Mouse (Mus musculus) liver, embryonic 12.5 days (tissue): ENCODE data around the gene Ptpre. TPM values are rescaled to one million over a fixed set of nuclear protein-coding genes. Genes with fewer than 3 reads are reported as not detected.
"Not testable (repeated sequence)": the region's sequence is repeated elsewhere in the genome, so short reads cannot be mapped to it uniquely, and the experiment has no call there.

Experiments used
- ATAC-seq: fragments of 200-750 bp; cut with Nextera tagmentation; 2 replicates; pipeline ENCODE4 v1.8.0; 2017; ENCODE audit warnings: moderate number of reproducible peaks, mild to moderate bottlenecking, moderate library complexity
- H3K27ac ChIP-seq: fragments of 300-500 bp; sonication (generic); 2 replicates; pipeline ENCODE4 v1.5.1; 2016; ENCODE audit warnings: mild to moderate bottlenecking
- H3K27me3 ChIP-seq: fragments of 300-500 bp; sonication (generic); replicated peaks from 2 replicates; pipeline ENCODE4 v1.6.1; 2016; ENCODE audit warnings: mild to moderate bottlenecking, moderate library complexity
- H3K36me3 ChIP-seq: fragments of 300-500 bp; sonication (generic); 2 replicates; pipeline ENCODE4 v1.6.1; 2016; ENCODE audit warnings: mild to moderate bottlenecking, moderate library complexity
- H3K4me1 ChIP-seq: fragments of 300-500 bp; sonication (generic); 2 replicates; pipeline ENCODE4 v1.6.1; 2016
- H3K4me2 ChIP-seq: fragments of 300-500 bp; sonication (generic); 2 replicates; pipeline ENCODE4 v1.6.1; 2016; ENCODE audit warnings: mild to moderate bottlenecking, moderate library complexity
- H3K4me3 ChIP-seq: fragments of 300-500 bp; sonication (generic); 2 replicates; pipeline ENCODE4 v1.5.1; 2016; ENCODE audit warnings: mild to moderate bottlenecking, moderate library complexity
- H3K9ac ChIP-seq: fragments of 300-500 bp; sonication (generic); 2 replicates; pipeline ENCODE4 v1.6.1; 2016; ENCODE audit warnings: mild to moderate bottlenecking, moderate library complexity
- H3K9me3 ChIP-seq: fragments of 300-500 bp; sonication (generic); replicated peaks from 2 replicates; pipeline ENCODE4 v1.6.1; 2016; ENCODE audit warnings: mild to moderate bottlenecking, moderate library complexity
- WGBS: fragments of 180-500 bp; shearing (Covaris S2); methylation state at CpG from one replicate; pipeline ENCODE4 v1.1.7; 2016; ENCODE audit not compliant: insufficient replicate concordance; 5-methylcytosine and 5-hydroxymethylcytosine counted together
- polyA plus RNA-seq: library from polyadenylated mRNA; unstranded; fragments of >200 nt; fragmentation: Nextera tagmentation; extraction: Ambion mirVana; gene quantifications from 2 replicates; pipeline ENCODE4 v1.2.1, GENCODE M21; 2016

Ptpre gene
- polyA plus RNA-seq = 4.6 and 6.0 TPM in 2 replicates

DNA sequence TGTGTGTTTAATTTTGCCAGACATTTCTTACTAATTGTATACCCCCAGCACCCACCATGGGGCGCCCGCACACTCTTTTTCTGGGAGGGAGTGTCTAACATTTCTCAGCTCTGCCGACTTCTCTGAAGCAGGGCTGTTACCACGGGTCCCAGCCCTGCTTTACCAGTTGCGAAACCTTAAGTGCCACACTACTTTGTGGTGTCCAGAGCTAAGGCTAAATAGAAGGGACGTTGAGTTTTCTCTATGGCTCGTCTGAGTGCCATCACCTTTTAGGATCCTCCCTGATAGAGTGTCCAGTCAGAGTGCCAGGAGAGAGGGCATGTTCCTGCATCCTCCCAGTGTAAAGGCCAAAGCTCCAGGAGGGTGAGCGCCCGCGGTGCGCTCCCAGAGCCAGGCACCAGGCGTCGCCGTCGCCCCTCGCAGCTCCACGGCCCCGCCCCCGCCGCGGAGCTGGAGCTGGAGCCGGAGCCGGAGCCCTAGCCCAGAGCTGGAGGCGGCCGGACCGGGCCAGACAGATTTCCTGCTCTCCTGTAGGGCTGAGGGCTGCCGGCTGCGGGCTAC lies at the start of gene Ptpre:
Gene Ptpre, plus strand, starts transcription at position 141 of the 561 bp plus-strand sequence.
- Histone ChIP-seq H3K9me3 (no peaks in the 10 kb centered on the region), H3K4me2 (peak within 1 kb of the TSS; percentile 94), H3K27ac (peak within 1 kb of the TSS; percentile 1; the same call in 1 of the 2 replicates), H3K4me3 (peak within 1 kb of the TSS; percentile 71), H3K36me3 (no peaks in the 10 kb centered on the region), H3K4me1 (peaks cover 43% of the 10 kb centered on the region), H3K27me3 (peaks cover 9% of the 10 kb centered on the region; the same call in 1 of the 2 replicates), H3K9ac (peak within 1 kb of the TSS; percentile 72)
- ATAC-seq = peak; percentile 90
- WGBS = 1% methylated on average over 28 of the region's 28 CpGs

DNA sequence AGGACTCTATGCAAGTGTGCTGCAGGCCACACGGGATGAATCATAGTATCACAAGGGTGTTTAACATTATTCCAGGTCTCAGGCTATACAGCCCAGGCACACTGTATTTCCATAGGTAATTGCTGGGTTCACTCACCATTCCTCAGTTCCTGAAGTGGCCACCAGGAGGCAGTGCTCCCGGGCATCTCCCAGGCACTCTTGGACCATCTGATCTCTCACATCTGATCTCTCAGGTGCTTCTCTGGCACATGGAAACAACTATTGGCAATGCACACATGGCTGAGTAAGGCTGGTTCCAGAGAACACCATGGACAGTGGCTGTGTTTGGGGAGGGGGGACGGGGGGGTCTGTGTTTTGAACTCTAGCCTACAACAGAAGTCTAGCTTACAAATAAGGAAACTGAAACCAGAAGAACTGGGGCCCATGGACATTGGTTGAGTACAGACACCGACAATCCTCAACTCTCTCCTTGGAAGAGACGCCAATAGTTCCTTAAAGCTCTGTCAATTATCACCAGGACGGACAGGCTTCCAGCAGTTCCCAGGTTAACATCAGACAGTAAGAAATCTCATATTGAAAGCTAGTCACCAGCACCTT lies 49.0 kb upstream of the Ptpre start:
- ATAC-seq = no peak
- 53% methylated on average over 6 of the region's 6 CpGs for WGBS
- no peaks in the 10 kb centered on the region for H3K4me1 ChIP-seq
- no peak overlapping the region for H3K4me3 ChIP-seq
- no peak overlapping the region for H3K9ac ChIP-seq
- H3K9me3 ChIP-seq = no peaks in the 10 kb centered on the region
- no peak overlapping the region for H3K4me2 ChIP-seq
- no peaks in the 10 kb centered on the region for H3K36me3 ChIP-seq
- no peak overlapping the region for H3K27ac ChIP-seq
- peaks cover 33% of the 10 kb centered on the region for H3K27me3 ChIP-seq

DNA sequence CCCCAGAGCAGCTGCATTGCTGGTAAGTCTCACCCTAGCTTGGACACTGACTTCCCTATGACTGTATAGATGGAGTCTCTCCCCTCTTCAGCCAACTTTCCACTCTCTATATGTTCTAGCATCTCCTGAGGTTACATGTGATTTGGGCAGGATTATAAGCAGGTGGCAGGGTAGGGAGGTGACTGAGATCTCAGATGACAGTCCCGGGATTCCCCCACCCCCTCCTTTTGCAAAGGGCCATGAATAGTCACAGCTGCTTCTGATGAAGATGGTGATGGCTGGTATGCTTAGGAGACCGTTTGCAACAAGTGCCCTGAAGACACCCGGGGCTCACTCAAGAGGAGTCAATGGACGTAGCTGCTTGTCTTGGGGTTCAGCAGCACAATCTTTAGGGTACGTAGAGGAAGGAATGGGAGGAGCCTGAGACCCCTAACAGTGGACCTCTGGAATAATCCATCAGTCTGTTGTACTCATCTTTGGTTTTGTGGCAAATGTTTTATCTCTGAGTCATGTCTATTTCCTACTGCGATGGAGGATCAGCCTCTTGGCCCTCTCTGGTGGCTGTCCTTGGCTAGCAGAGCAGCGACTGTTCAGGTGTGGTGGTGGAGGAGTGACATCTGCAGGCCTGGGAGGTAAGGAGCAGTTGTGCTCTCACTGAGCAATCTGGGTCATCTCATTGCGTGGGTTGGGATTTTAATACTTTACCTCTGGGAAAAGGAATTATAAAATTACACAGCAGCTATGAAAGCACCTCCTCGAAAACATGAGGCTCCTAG lies 47.4 kb upstream of the Ptpre start:
- Histone ChIP-seq H3K4me1 (no peaks in the 10 kb centered on the region), H3K36me3 (no peaks in the 10 kb centered on the region), H3K9ac (no peak overlapping the region), H3K4me3 (no peak overlapping the region), H3K27me3 (peaks cover 21% of the 10 kb centered on the region), H3K27ac (no peak overlapping the region), H3K4me2 (no peak overlapping the region), H3K9me3 (no peaks in the 10 kb centered on the region)
- ATAC-seq = no peak
- 66% methylated on average over 9 of the region's 9 CpGs for WGBS

DNA sequence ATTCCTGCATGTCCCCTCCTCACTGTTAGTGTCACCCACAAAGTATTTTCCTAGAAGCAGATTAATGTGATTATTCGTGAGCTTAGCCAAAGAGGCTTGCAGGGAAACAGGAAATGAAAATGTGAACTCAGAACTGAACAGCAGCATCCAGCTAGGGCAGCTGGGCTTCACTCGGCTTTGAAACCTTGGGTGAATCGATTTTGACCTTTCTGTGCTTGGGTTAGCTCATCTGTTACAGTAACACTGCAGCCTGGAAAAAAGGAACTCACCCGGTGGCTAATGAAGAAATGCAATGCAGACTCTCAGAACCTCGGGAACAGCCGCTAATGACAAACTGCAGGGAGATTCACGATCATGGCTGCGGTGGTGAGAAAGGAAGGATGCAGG lies 46.8 kb upstream of the Ptpre start:
- WGBS = 50% methylated on average over 8 of the region's 8 CpGs
- Histone ChIP-seq H3K9me3 (no peaks in the 10 kb centered on the region), H3K27ac (no peak overlapping the region), H3K9ac (no peak overlapping the region), H3K4me2 (no peak overlapping the region), H3K27me3 (peaks cover 17% of the 10 kb centered on the region), H3K4me3 (no peak overlapping the region), H3K4me1 (no peaks in the 10 kb centered on the region), H3K36me3 (no peaks in the 10 kb centered on the region)
- ATAC-seq = no peak

DNA sequence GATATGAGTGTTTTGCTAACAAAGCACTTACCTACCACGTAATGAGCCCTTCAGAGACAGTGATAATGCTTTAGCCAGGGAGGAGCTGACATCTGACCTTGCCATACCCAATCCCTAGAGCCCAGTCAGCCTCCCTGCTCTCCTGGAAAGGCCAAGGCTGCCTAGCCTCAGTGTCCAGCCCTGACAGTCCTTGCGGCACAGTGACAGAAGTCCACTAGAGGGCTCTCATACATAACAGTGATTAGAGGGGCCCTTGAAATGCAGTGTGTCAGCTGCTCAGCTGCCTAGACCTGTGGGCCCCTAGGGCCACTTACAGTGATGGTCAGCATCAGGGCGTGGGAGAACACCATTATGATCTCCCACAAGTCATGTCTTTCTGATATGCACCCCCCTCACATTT lies 42.0 kb upstream of the Ptpre start:
- H3K9me3 ChIP-seq = no peaks in the 10 kb centered on the region
- no peak overlapping the region for H3K9ac ChIP-seq
- H3K36me3 ChIP-seq = no peaks in the 10 kb centered on the region
- H3K27me3 ChIP-seq = no peaks in the 10 kb centered on the region
- no peaks in the 10 kb centered on the region for H3K4me1 ChIP-seq
- no peak overlapping the region for H3K4me3 ChIP-seq
- H3K27ac ChIP-seq = no peak overlapping the region
- ATAC-seq = no peak
- H3K4me2 ChIP-seq = no peak overlapping the region
- 24% methylated on average over 3 of the region's 3 CpGs for WGBS

- H3K9ac ChIP-seq = no peak overlapping the region
- WGBS = 50% methylated on average over 3 of the region's 3 CpGs
- H3K4me3 ChIP-seq = no peak overlapping the region
- no peaks in the 10 kb centered on the region for H3K36me3 ChIP-seq
- H3K9me3 ChIP-seq = no peaks in the 10 kb centered on the region
- H3K4me2 ChIP-seq = no peak overlapping the region
- H3K4me1 ChIP-seq = no peaks in the 10 kb centered on the region
- no peak overlapping the region for H3K27ac ChIP-seq
- no peaks in the 10 kb centered on the region for H3K27me3 ChIP-seq
- no peak for ATAC-seq
Observed at GRCm38 (mm10) chr7:135498565-135499186, 38.6 kb upstream of the Ptpre start.

- Histone ChIP-seq H3K36me3 (no peaks in the 10 kb centered on the region), H3K27me3 (no peaks in the 10 kb centered on the region), H3K4me1 (no peaks in the 10 kb centered on the region), H3K9ac (no peak overlapping the region), H3K4me2 (no peak overlapping the region), H3K9me3 (no peaks in the 10 kb centered on the region), H3K4me3 (no peak overlapping the region), H3K27ac (no peak overlapping the region)
- 26% methylated on average over 2 of the region's 2 CpGs for WGBS
- no peak for ATAC-seq
Observed at GRCm38 (mm10) chr7:135499403-135499802, 37.9 kb upstream of the Ptpre start.

GRCm38 (mm10) chr7:135506506-135506905 lies 30.8 kb upstream of the Ptpre start:
- not testable (repeated sequence) for H3K4me1 ChIP-seq, H3K4me3 ChIP-seq, H3K36me3 ChIP-seq, H3K27ac ChIP-seq, H3K9ac ChIP-seq, ATAC-seq, H3K9me3 ChIP-seq, H3K4me2 ChIP-seq, H3K27me3 ChIP-seq
- WGBS = 60% methylated on average over 5 of the region's 5 CpGs

GRCm38 (mm10) chr7:135508602-135509001 lies 28.7 kb upstream of the Ptpre start:
- no peak overlapping the region for H3K4me2 ChIP-seq
- H3K27ac ChIP-seq = no peak overlapping the region
- 68% methylated on average over 4 of the region's 4 CpGs for WGBS
- no peaks in the 10 kb centered on the region for H3K36me3 ChIP-seq
- no peaks in the 10 kb centered on the region for H3K4me1 ChIP-seq
- H3K27me3 ChIP-seq = no peaks in the 10 kb centered on the region
- ATAC-seq = no peak
- no peak overlapping the region for H3K9ac ChIP-seq
- no peaks in the 10 kb centered on the region for H3K9me3 ChIP-seq
- no peak overlapping the region for H3K4me3 ChIP-seq

GRCm38 (mm10) chr7:135509272-135509671 lies 28.0 kb upstream of the Ptpre start:
- Histone ChIP-seq H3K27me3 (no peaks in the 10 kb centered on the region), H3K9me3 (no peaks in the 10 kb centered on the region), H3K36me3 (no peaks in the 10 kb centered on the region), H3K4me3 (no peak overlapping the region), H3K9ac (no peak overlapping the region), H3K27ac (no peak overlapping the region), H3K4me2 (no peak overlapping the region), H3K4me1 (no peaks in the 10 kb centered on the region)
- 75% methylated on average over 3 of the region's 3 CpGs for WGBS
- no peak for ATAC-seq

- Histone ChIP-seq H3K4me1 (no peaks in the 10 kb centered on the region), H3K36me3 (no peaks in the 10 kb centered on the region), H3K27ac (no peak overlapping the region), H3K9ac (no peak overlapping the region), H3K4me3 (no peak overlapping the region), H3K27me3 (0 out of 2 replicates have a peak, but pooled peaks cover 3% of the 10 kb centered on the region), H3K4me2 (no peak overlapping the region), H3K9me3 (no peaks in the 10 kb centered on the region)
- WGBS = 67% methylated on average over 5 of the region's 5 CpGs
- ATAC-seq = no peak
Observed at GRCm38 (mm10) chr7:135510431-135510830, 26.9 kb upstream of the Ptpre start.

GRCm38 (mm10) chr7:135511723-135512122 lies 25.6 kb upstream of the Ptpre start:
- H3K27me3 ChIP-seq = 0 out of 2 replicates have a peak, but pooled peaks cover 3% of the 10 kb centered on the region
- ATAC-seq = no peak
- no peaks in the 10 kb centered on the region for H3K9me3 ChIP-seq
- H3K4me2 ChIP-seq = no peak overlapping the region
- H3K27ac ChIP-seq = no peak overlapping the region
- no peaks in the 10 kb centered on the region for H3K36me3 ChIP-seq
- H3K4me3 ChIP-seq = no peak overlapping the region
- H3K4me1 ChIP-seq = no peaks in the 10 kb centered on the region
- WGBS = 62% methylated on average over 3 of the region's 3 CpGs
- no peak overlapping the region for H3K9ac ChIP-seq
